Comparison of ENCODE assay signal across 8 mouse cellular contexts in genomic region chr1:91458223-91458861, GRCm38 (mm10). TPM values are rescaled to one million over a fixed set of nuclear protein-coding genes. Genes with fewer than 3 reads are reported as not detected.
DNase-seq lines count a peak whose midpoint lies in the region; ATAC-seq and TF ChIP-seq lines count a peak whose summit lies in the region.

No protein-coding gene starts in this region.

- H3K4me1 ChIP-seq in embryonic facial prominence, embryonic 15.5 days: peaks cover 39% of the 10 kb centered on the region
- H3K4me1 ChIP-seq in heart, postnatal 0 days (ENCODE audit: control insufficient read depth, insufficient read depth): peaks cover 59% of the 10 kb centered on the region
- peaks cover 59% of the 10 kb centered on the region for H3K4me1 ChIP-seq in lung, embryonic 15.5 days

- DNase-seq in CD4-positive helper T cell, adult 2 months (ENCODE audit: low read depth, low spot score): peak; percentile 20
- peak; percentile 10 for DNase-seq in T-cell, adult 2 months (ENCODE audit: low spot score)
- DNase-seq in heart, postnatal 0 days (ENCODE audit: low spot score): peak; percentile 77
- peak; percentile 37 to 65 for DNase-seq in kidney, postnatal 4 days
- peak; percentile 61 to 87 for DNase-seq in right cerebral cortex, postnatal 10 days (ENCODE audit: low spot score in 2 of 2)

- peak overlapping the region; percentile 11; the same call in 1 of the 2 replicates for H3K27ac ChIP-seq in embryonic facial prominence, embryonic 15.5 days (replicated peaks)
- H3K27ac ChIP-seq in heart, postnatal 0 days (ENCODE audit: low read depth): peak overlapping the region; percentile 87
- H3K27ac ChIP-seq in lung, embryonic 15.5 days: peak overlapping the region; percentile 92

- no peaks in the 10 kb centered on the region for H3K27me3 ChIP-seq in embryonic facial prominence, embryonic 15.5 days
- H3K27me3 ChIP-seq in heart, postnatal 0 days (ENCODE audit: control insufficient read depth, insufficient read depth, low read length): no peaks in the 10 kb centered on the region
- no peaks in the 10 kb centered on the region for H3K27me3 ChIP-seq in lung, embryonic 15.5 days

- H3K36me3 ChIP-seq in embryonic facial prominence, embryonic 15.5 days: no peaks in the 10 kb centered on the region
- H3K36me3 ChIP-seq in heart, postnatal 0 days (replicated peaks; ENCODE audit: control insufficient read depth, insufficient read depth, low read length): no peaks in the 10 kb centered on the region
- H3K36me3 ChIP-seq in lung, embryonic 15.5 days: no peaks in the 10 kb centered on the region

- ATAC-seq in embryonic facial prominence, embryonic 15.5 days (ENCODE audit: insufficient number of reproducible peaks, low FRiP score, low TSS enrichment, low read depth): no peak; the same call in 1 of the 2 replicates
- peak; percentile 1; the same call in 1 of the 2 replicates for ATAC-seq in heart, postnatal 0 days (ENCODE audit: insufficient read depth, low read depth)
- ATAC-seq in lung, embryonic 15.5 days (ENCODE audit: borderline replicate concordance, extremely low read depth, low FRiP score, low TSS enrichment): peak; percentile 15
- no peak for ATAC-seq in erythroid progenitor cell, adult 5-6 weeks (replicated peaks; ENCODE audit: low FRiP score, poor library complexity, severe bottlenecking)

- no peaks in the 10 kb centered on the region for H3K9me3 ChIP-seq in embryonic facial prominence, embryonic 15.5 days (replicated peaks)
- H3K9me3 ChIP-seq in heart, postnatal 0 days (replicated peaks; ENCODE audit: control insufficient read depth, low read length): no peaks in the 10 kb centered on the region
- no peaks in the 10 kb centered on the region for H3K9me3 ChIP-seq in lung, embryonic 15.5 days

- H3K4me2 ChIP-seq in embryonic facial prominence, embryonic 15.5 days (replicated peaks): peak overlapping the region; percentile 79
- H3K4me2 ChIP-seq in heart, postnatal 0 days (ENCODE audit: low read depth, low read length): peak overlapping the region; percentile 71
- peak overlapping the region; percentile 78 for H3K4me2 ChIP-seq in lung, embryonic 15.5 days

- no peak for TF ChIP-seq CTCF in heart, postnatal 0 days (IDR thresholded peaks at IDR 0.05; ENCODE audit: low read depth)

- 14% methylated on average over 8 of the region's 8 CpGs for WGBS in embryonic facial prominence, embryonic 15.5 days
- whole genome bisulfite sequencing in heart, postnatal 0 days: 9% methylated on average over 8 of the region's 8 CpGs
- 7% methylated on average over 8 of the region's 8 CpGs for WGBS in lung, embryonic 15.5 days

- TF ChIP-seq EP300 in heart, postnatal 0 days (IDR thresholded peaks at IDR 0.05; ENCODE audit: low read depth): no peak

- peak overlapping the region; percentile 31; the same call in 1 of the 2 replicates for H3K9ac ChIP-seq in embryonic facial prominence, embryonic 15.5 days
- peak overlapping the region; percentile 79 for H3K9ac ChIP-seq in heart, postnatal 0 days (replicated peaks; ENCODE audit: low read depth, low read length)
- H3K9ac ChIP-seq in lung, embryonic 15.5 days: peak overlapping the region; percentile 65

- H3K4me3 ChIP-seq in embryonic facial prominence, embryonic 15.5 days (replicated peaks): peak overlapping the region; percentile 76
- H3K4me3 ChIP-seq in heart, postnatal 0 days (ENCODE audit: low read depth, low read length): peak overlapping the region; percentile 71
- H3K4me3 ChIP-seq in lung, embryonic 15.5 days: peak overlapping the region; percentile 79

RNA-seq across cellular contexts. Expression of gene Per2, which starts 0.8 kb away (rescaled TPM):
- 3.6 and 4.4 TPM in 2 replicates for polyA plus RNA-seq in embryonic facial prominence, embryonic 15.5 days (2015; fragmentation: Nextera tagmentation; extraction: Ambion mirVana)
- 11.1 and 14.0 TPM in 2 replicates for total RNA-seq in heart, postnatal 0 days (2014; rRNA removed; ENCODE audit: low replicate concordance)
- polyA plus RNA-seq in heart, postnatal 0 days (2015; fragmentation: Nextera tagmentation; extraction: Ambion mirVana): 2.3 and 3.3 TPM in 2 replicates
- 8.2 and 11.4 TPM in 2 replicates for polyA plus RNA-seq in lung, embryonic 15.5 days (2015; fragmentation: Nextera tagmentation; extraction: Ambion mirVana)
- 0.72 and 1.3 TPM in 2 replicates for total RNA-seq in erythroid progenitor cell, adult 5-6 weeks (2015; ENCODE audit: low replicate concordance)
- 0.45 and 0.90 TPM in 2 replicates for total RNA-seq in erythroid progenitor cell, adult 5-6 weeks (2017; ENCODE audit: low replicate concordance)

RNA-seq across cellular contexts. Expression of gene Traf3ip1, which starts 36.1 kb away (rescaled TPM):
- 11.4 and 12.6 TPM in 2 replicates for polyA plus RNA-seq in embryonic facial prominence, embryonic 15.5 days (2015; fragmentation: Nextera tagmentation; extraction: Ambion mirVana)
- total RNA-seq in heart, postnatal 0 days (2014; rRNA removed; ENCODE audit: low replicate concordance): 2.0 and 3.4 TPM in 2 replicates
- polyA plus RNA-seq in heart, postnatal 0 days (2015; fragmentation: Nextera tagmentation; extraction: Ambion mirVana): 2.8 TPM in 2 replicates
- polyA plus RNA-seq in lung, embryonic 15.5 days (2015; fragmentation: Nextera tagmentation; extraction: Ambion mirVana): 11.0 and 11.5 TPM in 2 replicates
- 0.84 and 3.6 TPM in 2 replicates for total RNA-seq in erythroid progenitor cell, adult 5-6 weeks (2015; ENCODE audit: low replicate concordance)
- total RNA-seq in erythroid progenitor cell, adult 5-6 weeks (2017; ENCODE audit: low replicate concordance): 2.0 and 6.9 TPM in 2 replicates

RNA-seq across cellular contexts. Expression of gene Hes6, which starts 44.5 kb away (rescaled TPM):
- 144 and 145 TPM in 2 replicates for polyA plus RNA-seq in embryonic facial prominence, embryonic 15.5 days (2015; fragmentation: Nextera tagmentation; extraction: Ambion mirVana)
- 81.4 and 82.5 TPM in 2 replicates for total RNA-seq in heart, postnatal 0 days (2014; rRNA removed; ENCODE audit: low replicate concordance)
- 61.0 and 64.3 TPM in 2 replicates for polyA plus RNA-seq in heart, postnatal 0 days (2015; fragmentation: Nextera tagmentation; extraction: Ambion mirVana)
- polyA plus RNA-seq in lung, embryonic 15.5 days (2015; fragmentation: Nextera tagmentation; extraction: Ambion mirVana): 85.4 and 91.3 TPM in 2 replicates
- 1.7 and 11.2 TPM in 2 replicates for total RNA-seq in erythroid progenitor cell, adult 5-6 weeks (2015; ENCODE audit: low replicate concordance)
- 3.5 and 4.6 TPM in 2 replicates for total RNA-seq in erythroid progenitor cell, adult 5-6 weeks (2017; ENCODE audit: low replicate concordance)

RNA-seq across cellular contexts. Expression of gene Ilkap, which starts 59.7 kb away (rescaled TPM):
- 148 TPM in 2 replicates for polyA plus RNA-seq in embryonic facial prominence, embryonic 15.5 days (2015; fragmentation: Nextera tagmentation; extraction: Ambion mirVana)
- 58.1 and 70.5 TPM in 2 replicates for total RNA-seq in heart, postnatal 0 days (2014; rRNA removed; ENCODE audit: low replicate concordance)
- polyA plus RNA-seq in heart, postnatal 0 days (2015; fragmentation: Nextera tagmentation; extraction: Ambion mirVana): 71.4 and 75.1 TPM in 2 replicates
- 146 and 149 TPM in 2 replicates for polyA plus RNA-seq in lung, embryonic 15.5 days (2015; fragmentation: Nextera tagmentation; extraction: Ambion mirVana)
- 82.2 and 110 TPM in 2 replicates for total RNA-seq in erythroid progenitor cell, adult 5-6 weeks (2015; ENCODE audit: low replicate concordance)
- 101 and 110 TPM in 2 replicates for total RNA-seq in erythroid progenitor cell, adult 5-6 weeks (2017; ENCODE audit: low replicate concordance)

Comparison
In these comparisons a context has a peak if more than half of its experiments do, and no peak if none do; other contexts are left out.
1. DNase-seq: peak in every context shown above with its lines; median percentile 77 in heart, postnatal 0 days; 74 in right cerebral cortex, postnatal 10 days; 51 in kidney, postnatal 4 days; 20 in CD4-positive helper T cell, adult 2 months; 10 in T-cell, adult 2 months.
2. ATAC-seq: peak in heart, postnatal 0 days (single experiment) and lung, embryonic 15.5 days (single experiment); none in embryonic facial prominence, embryonic 15.5 days (single experiment) and erythroid progenitor cell, adult 5-6 weeks (single experiment).
3. H3K27ac ChIP-seq: peak in every context shown above with its lines; median percentile 92 in lung, embryonic 15.5 days; 87 in heart, postnatal 0 days; 11 in embryonic facial prominence, embryonic 15.5 days.
4. Peak in every context shown above with its lines, with median percentiles within 50 percentile points of each other: H3K4me2 ChIP-seq, H3K4me3 ChIP-seq and H3K9ac ChIP-seq.